Mouse (Mus musculus): Measurements from ENCODE around the gene Zswim4. TPM values are rescaled to one million over a fixed set of nuclear protein-coding genes. Genes with fewer than 3 reads are reported as not detected.

Gene Zswim4
- total and polyA plus RNA-seq, 2 experiments from 2014 or later = 15.5 to 47.7 TPM

GRCm38 (mm10) chr8:84193566-84193965 is 43.3 kb downstream of the Zswim4 start:
- H3K36me3 ChIP-seq (ENCODE audit: insufficient read depth) = no peaks in the 10 kb centered on the region
- no peak overlapping the region for H3K4me2 ChIP-seq (ENCODE audit: low read depth)
- peaks cover 10% of the 10 kb centered on the region for H3K4me1 ChIP-seq (ENCODE audit: insufficient read depth)
- H3K9ac ChIP-seq = no peak overlapping the region
- no peaks in the 10 kb centered on the region for H3K9me3 ChIP-seq (ENCODE audit: low read length)
- DNase-seq = no peak
- no peak overlapping the region for H3K4me3 ChIP-seq (ENCODE audit: low read depth, low read length)
- TF ChIP-seq CTCF (IDR thresholded peaks at IDR 0.05; ENCODE audit: low read depth) = peak; percentile 50; the same call in 1 of the 2 replicates
- H3K27ac ChIP-seq (ENCODE audit: low read depth, low read length) = no peak overlapping the region
- ATAC-seq = no peak
- 81% methylated on average over 5 of the region's 5 CpGs for WGBS
- no peaks in the 10 kb centered on the region for H3K27me3 ChIP-seq (ENCODE audit: insufficient read depth, low read length)

DNA sequence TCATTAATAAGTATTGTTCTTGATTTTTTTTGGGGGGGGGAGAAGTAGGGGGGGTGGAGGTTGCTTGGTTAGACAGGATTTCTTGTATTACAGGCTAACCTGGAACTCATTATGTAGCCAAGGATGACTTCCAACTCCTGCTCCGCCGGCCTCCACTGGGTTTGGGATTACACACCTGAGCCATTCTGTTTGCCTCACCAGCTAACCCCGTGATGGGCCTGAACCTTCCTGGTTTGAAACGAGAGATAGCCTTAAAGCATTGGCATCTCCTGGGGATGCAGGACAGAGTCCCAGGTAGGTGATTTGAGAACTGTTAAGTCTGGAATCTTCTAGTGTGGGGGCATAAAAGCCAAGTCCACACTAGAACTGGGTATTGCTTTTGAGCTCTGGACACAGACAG is 43.7 kb downstream of the Zswim4 start:
- Histone ChIP-seq H3K27ac (ENCODE audit: low read depth, low read length) (no peak overlapping the region), H3K4me3 (ENCODE audit: low read depth, low read length) (no peak overlapping the region), H3K9me3 (ENCODE audit: low read length) (no peaks in the 10 kb centered on the region), H3K4me1 (ENCODE audit: insufficient read depth) (peaks cover 6% of the 10 kb centered on the region), H3K36me3 (ENCODE audit: insufficient read depth) (no peaks in the 10 kb centered on the region), H3K27me3 (ENCODE audit: insufficient read depth, low read length) (no peaks in the 10 kb centered on the region), H3K9ac (no peak overlapping the region), H3K4me2 (ENCODE audit: low read depth) (no peak overlapping the region)
- TF ChIP-seq CTCF (IDR thresholded peaks at IDR 0.05; ENCODE audit: low read depth) = no peak
- ATAC-seq (no peak), DNase-seq (no peak)
- WGBS = 77% methylated on average over 4 of the region's 4 CpGs

GRCm38 (mm10) chr8:84192555-84192954 is 44.3 kb downstream of the Zswim4 start:
- WGBS = 2% methylated on average over 33 of the region's 33 CpGs
- Histone ChIP-seq H3K27ac (ENCODE audit: low read depth, low read length) (no peak overlapping the region), H3K4me3 (ENCODE audit: low read depth, low read length) (0 out of 2 replicates have a peak overlapping the region, but pooled peaks have one; percentile 10), H3K4me1 (ENCODE audit: insufficient read depth) (no peaks in the 10 kb centered on the region), H3K4me2 (ENCODE audit: low read depth) (peak overlapping the region; percentile 24), H3K27me3 (ENCODE audit: insufficient read depth, low read length) (0 out of 2 replicates have a peak, but pooled peaks cover 3% of the 10 kb centered on the region), H3K9me3 (ENCODE audit: low read length) (no peaks in the 10 kb centered on the region), H3K9ac (no peak overlapping the region), H3K36me3 (ENCODE audit: insufficient read depth) (no peaks in the 10 kb centered on the region)
- ATAC-seq (peak; percentile 64), DNase-seq (peak; percentile 75)
- no peak for TF ChIP-seq CTCF (IDR thresholded peaks at IDR 0.05; ENCODE audit: low read depth)

GRCm38 (mm10) chr8:84192023-84192422 is 44.8 kb downstream of the Zswim4 start:
- ATAC-seq = peak; percentile 26; the same call in 1 of the 2 replicates
- Histone ChIP-seq H3K4me3 (ENCODE audit: low read depth, low read length) (no peak overlapping the region), H3K27me3 (ENCODE audit: insufficient read depth, low read length) (0 out of 2 replicates have a peak, but pooled peaks cover 3% of the 10 kb centered on the region), H3K4me1 (ENCODE audit: insufficient read depth) (no peaks in the 10 kb centered on the region), H3K4me2 (ENCODE audit: low read depth) (peak overlapping the region; percentile 24; the same call in 1 of the 2 replicates), H3K27ac (ENCODE audit: low read depth, low read length) (0 out of 2 replicates have a peak overlapping the region, but pooled peaks have one; percentile 40), H3K9ac (no peak overlapping the region), H3K9me3 (ENCODE audit: low read length) (no peaks in the 10 kb centered on the region), H3K36me3 (ENCODE audit: insufficient read depth) (no peaks in the 10 kb centered on the region)
- no peak for DNase-seq
- TF ChIP-seq CTCF (IDR thresholded peaks at IDR 0.05; ENCODE audit: low read depth) = no peak
- WGBS = 38% methylated on average over 13 of the region's 13 CpGs

DNA sequence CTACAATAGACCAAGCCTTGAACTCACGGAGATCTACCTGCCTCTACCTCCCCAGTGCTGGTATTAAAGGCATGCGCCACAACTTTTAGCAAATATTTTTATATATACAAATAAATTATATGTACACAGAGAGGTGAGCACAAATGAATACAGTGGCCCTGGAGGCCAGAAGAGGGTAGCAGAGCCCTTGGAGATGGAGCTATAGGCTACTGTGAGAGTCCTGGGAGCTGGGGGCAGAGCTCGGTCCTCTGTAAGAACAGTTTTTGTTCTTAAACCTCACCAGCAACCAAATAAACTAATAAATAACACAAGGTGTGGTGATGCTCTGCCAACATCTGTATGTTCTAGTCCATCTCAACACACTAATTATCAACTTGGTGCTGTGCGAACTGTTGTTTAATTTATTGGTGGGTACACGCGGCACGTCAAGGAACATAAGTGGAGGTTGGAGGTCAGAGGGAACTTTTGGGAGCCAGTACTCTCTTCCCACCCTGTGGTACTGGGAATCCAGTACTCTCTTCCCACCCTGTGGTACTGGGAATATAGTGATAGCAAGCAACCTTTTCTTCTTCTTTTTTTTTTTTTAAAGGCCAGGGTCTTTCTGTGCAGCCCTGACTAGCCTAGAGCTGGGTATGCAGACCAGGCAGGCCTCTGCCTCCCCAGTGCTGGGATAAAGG is 46.5 kb downstream of the Zswim4 start:
- Histone ChIP-seq H3K4me2 (ENCODE audit: low read depth) (no peak overlapping the region), H3K27ac (ENCODE audit: low read depth, low read length) (no peak overlapping the region), H3K4me1 (ENCODE audit: insufficient read depth) (no peaks in the 10 kb centered on the region), H3K9ac (no peak overlapping the region), H3K9me3 (ENCODE audit: low read length) (no peaks in the 10 kb centered on the region), H3K36me3 (ENCODE audit: insufficient read depth) (no peaks in the 10 kb centered on the region), H3K4me3 (ENCODE audit: low read depth, low read length) (no peak overlapping the region), H3K27me3 (ENCODE audit: insufficient read depth, low read length) (0 out of 2 replicates have a peak, but pooled peaks cover 3% of the 10 kb centered on the region)
- TF ChIP-seq CTCF (IDR thresholded peaks at IDR 0.05; ENCODE audit: low read depth) = no peak
- DNase-seq = no peak
- WGBS = 94% methylated on average over 7 of the region's 7 CpGs
- no peak for ATAC-seq

- Histone ChIP-seq H3K27me3 (ENCODE audit: insufficient read depth, low read length) (0 out of 2 replicates have a peak, but pooled peaks cover 3% of the 10 kb centered on the region), H3K4me1 (ENCODE audit: insufficient read depth) (0 out of 2 replicates have a peak, but pooled peaks cover 2% of the 10 kb centered on the region), H3K27ac (ENCODE audit: low read depth, low read length) (no peak overlapping the region), H3K9me3 (ENCODE audit: low read length) (no peaks in the 10 kb centered on the region), H3K9ac (no peak overlapping the region), H3K36me3 (ENCODE audit: insufficient read depth) (no peaks in the 10 kb centered on the region), H3K4me3 (ENCODE audit: low read depth, low read length) (no peak overlapping the region), H3K4me2 (ENCODE audit: low read depth) (no peak overlapping the region)
- DNase-seq (no peak), ATAC-seq (no peak)
- WGBS = 56% methylated on average over 4 of the region's 4 CpGs
- no peak for TF ChIP-seq CTCF (IDR thresholded peaks at IDR 0.05; ENCODE audit: low read depth)
Measured at GRCm38 (mm10) chr8:84189603-84190002, 47.3 kb downstream of the Zswim4 start.

DNA sequence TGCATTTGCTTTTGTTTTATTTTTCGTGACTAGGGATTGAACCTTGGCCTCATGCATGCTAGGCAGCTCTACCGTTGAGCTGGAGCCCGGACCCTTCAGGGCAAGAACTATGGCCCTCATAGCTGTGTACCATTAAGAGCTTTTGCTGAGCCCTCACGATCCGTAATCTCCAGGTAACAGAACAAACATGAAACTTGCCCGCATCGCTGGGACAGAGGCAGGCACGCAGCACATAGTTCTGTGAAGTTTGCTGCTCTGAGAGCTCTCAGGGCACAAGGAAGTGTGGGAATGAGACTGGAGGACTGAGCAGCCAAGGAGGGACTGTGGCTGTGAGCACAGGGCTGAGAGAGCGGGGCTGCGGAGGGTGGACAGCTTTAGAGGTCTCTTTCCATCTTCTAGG is 48.2 kb downstream of the Zswim4 start:
- 0 out of 2 replicates have a peak, but pooled peaks cover 3% of the 10 kb centered on the region for H3K27me3 ChIP-seq (ENCODE audit: insufficient read depth, low read length)
- ATAC-seq = no peak
- WGBS = 86% methylated on average over 10 of the region's 10 CpGs

More for the DNA sequence above, 48.2 kb downstream of the Zswim4 start:
- no peak overlapping the region for H3K4me3 ChIP-seq (ENCODE audit: low read depth, low read length)
- H3K27ac ChIP-seq (ENCODE audit: low read depth, low read length) = no peak overlapping the region
- 0 out of 2 replicates have a peak, but pooled peaks cover 6% of the 10 kb centered on the region for H3K4me1 ChIP-seq (ENCODE audit: insufficient read depth)
- DNase-seq = no peak
- no peak overlapping the region for H3K9ac ChIP-seq
- no peaks in the 10 kb centered on the region for H3K36me3 ChIP-seq (ENCODE audit: insufficient read depth)
- no peak for TF ChIP-seq CTCF (IDR thresholded peaks at IDR 0.05; ENCODE audit: low read depth)
- H3K4me2 ChIP-seq (ENCODE audit: low read depth) = no peak overlapping the region
- H3K9me3 ChIP-seq (ENCODE audit: low read length) = no peaks in the 10 kb centered on the region

Measured in forebrain, postnatal 0 days (tissue).